Mouse (Mus musculus) gastrocnemius, adult 2 months (tissue): ENCODE measurements at regions not wholly inside any gene's neighbourhood (a gene's known extent, or its start where the extent isn't known, plus 50 kb on each side); places are given as distances from the start of the nearest gene placed in this dataset.
A peak's percentile ranks its signal among the peaks of the same experiment; 100 is the strongest.

Source experiments
- DNase-seq: peaks from one replicate; pipeline ENCODE4 v3.0.0; 2022
- H3K27ac ChIP-seq: fragments of 200-600 bp; 2 replicates; pipeline ENCODE4 v1.8.1; 2022; ENCODE audit warnings: mild to moderate bottlenecking
- H3K4me3 ChIP-seq: fragments of 200-600 bp; 2 replicates; pipeline ENCODE4 v1.8.1; 2022; ENCODE audit warnings: mild to moderate bottlenecking, moderate library complexity
- CTCF ChIP-seq: fragments of 200-600 bp; IDR thresholded peaks from 2 replicates; pipeline ENCODE4 v1.8.1; 2022; ENCODE audit warnings: antibody characterized with exemption, mild to moderate bottlenecking, moderate library complexity
- intact Hi-C: fragments of 180-260 bp; cut with DNase I; formaldehyde crosslinking; loops from one replicate; pipeline ENCODE4 v1.15.1; 2025

- DNase-seq = no peak
- Histone ChIP-seq H3K4me3 (no peak overlapping the region), H3K27ac (no peak overlapping the region)
- no peak for TF ChIP-seq CTCF
- intact Hi-C loops = no loop called here
Observed at GRCm38 (mm10) chr2:50810336-50811066, 338.4 kb downstream of the Rnd3 start.

GRCm38 (mm10) chr2:50809823-50810222, 339.1 kb downstream of the Rnd3 start:
- intact Hi-C loops = no loop called here
- no peak overlapping the region for H3K27ac ChIP-seq
- no peak for DNase-seq

DNA sequence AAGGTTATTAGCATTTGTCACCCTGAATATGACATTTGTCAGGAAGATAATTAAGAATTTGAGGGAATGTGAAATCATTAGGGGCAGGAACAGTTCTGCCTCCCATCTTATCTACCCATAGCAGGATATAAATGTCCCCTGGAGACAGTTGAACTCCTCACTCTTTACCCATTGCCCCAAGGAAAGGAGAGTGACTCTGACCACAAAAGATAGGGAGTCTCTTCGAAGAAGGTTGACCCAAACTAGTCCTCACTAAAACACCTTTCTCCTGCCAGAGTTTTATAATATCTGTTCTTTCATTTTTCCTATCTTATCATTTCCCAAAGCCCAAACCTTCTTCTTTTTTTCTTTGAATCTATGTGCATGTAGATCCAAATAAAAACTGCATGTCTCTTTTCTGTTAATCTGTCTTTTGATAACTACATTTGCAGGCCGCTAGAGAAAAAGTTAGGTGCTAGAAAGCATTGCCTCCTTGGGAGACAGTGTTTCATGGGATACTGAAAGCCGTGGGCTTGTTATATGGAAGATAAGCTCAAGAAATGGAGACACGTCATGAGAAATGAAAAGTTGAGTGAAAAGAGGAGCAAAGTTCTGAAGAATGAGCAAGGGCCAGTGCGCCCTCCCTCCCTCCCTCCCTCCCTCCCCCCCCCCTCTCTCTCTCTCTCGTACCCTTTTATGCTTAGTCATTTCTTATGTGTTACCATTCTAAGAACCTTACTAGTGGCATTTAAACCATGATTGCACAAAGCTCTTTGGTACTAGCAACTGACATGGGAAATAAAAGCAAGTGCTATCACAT, 341.6 kb downstream of the Rnd3 start:
- Histone ChIP-seq H3K4me3 (no peak overlapping the region), H3K27ac (no peak overlapping the region)
- no peak for TF ChIP-seq CTCF
- intact Hi-C loops = no loop called here
- no peak for DNase-seq

More at GRCm38 (mm10) chr2:50809823-50810222, 339.1 kb downstream of the Rnd3 start:
- H3K4me3 ChIP-seq = no peak overlapping the region
- TF ChIP-seq CTCF = no peak

DNA sequence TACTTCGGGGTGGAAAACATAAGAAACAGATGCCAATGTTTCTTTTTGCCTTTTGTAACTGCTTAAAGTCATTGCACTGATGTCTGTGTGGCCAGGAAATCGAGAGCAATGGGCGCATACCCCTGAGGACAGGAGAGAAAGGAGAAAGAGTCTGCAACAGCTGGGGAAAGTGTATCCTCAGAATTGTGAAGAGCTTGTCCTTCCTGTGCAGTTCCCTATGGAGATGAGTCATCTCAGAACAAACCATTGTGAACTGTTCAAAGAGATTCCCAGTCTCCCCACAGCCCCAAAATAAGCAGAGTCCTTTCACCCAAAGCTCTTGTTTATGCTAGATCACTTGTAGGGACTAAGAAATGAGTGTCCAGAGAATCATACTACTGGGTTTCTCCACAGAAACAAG, 343.3 kb downstream of the Rnd3 start:
- H3K4me3 ChIP-seq = no peak overlapping the region
- H3K27ac ChIP-seq = peak overlapping the region; percentile 31; the same call in 1 of the 2 replicates
- TF ChIP-seq CTCF = no peak
- intact Hi-C loops = no loop called here
- DNase-seq = no peak

DNA sequence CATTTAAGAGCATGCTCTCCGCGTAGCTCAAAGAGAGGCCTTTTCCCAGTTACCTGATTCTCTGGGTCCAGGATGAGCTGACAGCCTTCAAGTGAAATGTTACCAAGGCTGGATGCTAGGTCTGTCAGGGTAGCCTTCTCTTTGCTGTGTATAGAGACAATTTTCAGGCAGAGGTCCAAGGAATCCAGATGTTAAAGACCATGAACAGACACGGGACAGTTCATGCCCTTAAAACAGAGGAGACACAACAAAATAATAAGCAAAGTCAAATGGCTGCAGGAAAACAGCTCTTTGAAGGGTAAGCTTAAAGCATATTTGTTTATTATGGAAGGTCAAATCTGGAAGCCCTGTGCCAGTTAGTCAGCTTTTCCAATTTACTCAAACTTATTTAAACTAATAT, 352.8 kb downstream of the Rnd3 start:
- no peak for TF ChIP-seq CTCF
- no peak overlapping the region for H3K4me3 ChIP-seq
- intact Hi-C loops = no loop called here
- no peak for DNase-seq
- H3K27ac ChIP-seq = no peak overlapping the region

- intact Hi-C loops = no loop called here
- peak; percentile 36 for DNase-seq
- Histone ChIP-seq H3K27ac (peak overlapping the region; percentile 70), H3K4me3 (no peak overlapping the region)
- TF ChIP-seq CTCF = no peak
Observed at GRCm38 (mm10) chr2:50793616-50794015, 355.3 kb downstream of the Rnd3 start.

- TF ChIP-seq CTCF = no peak
- DNase-seq = no peak
- Histone ChIP-seq H3K27ac (peak overlapping the region; percentile 70), H3K4me3 (no peak overlapping the region)
- intact Hi-C loops = no loop called here
Observed at GRCm38 (mm10) chr2:50793067-50793466, 355.8 kb downstream of the Rnd3 start.

DNA sequence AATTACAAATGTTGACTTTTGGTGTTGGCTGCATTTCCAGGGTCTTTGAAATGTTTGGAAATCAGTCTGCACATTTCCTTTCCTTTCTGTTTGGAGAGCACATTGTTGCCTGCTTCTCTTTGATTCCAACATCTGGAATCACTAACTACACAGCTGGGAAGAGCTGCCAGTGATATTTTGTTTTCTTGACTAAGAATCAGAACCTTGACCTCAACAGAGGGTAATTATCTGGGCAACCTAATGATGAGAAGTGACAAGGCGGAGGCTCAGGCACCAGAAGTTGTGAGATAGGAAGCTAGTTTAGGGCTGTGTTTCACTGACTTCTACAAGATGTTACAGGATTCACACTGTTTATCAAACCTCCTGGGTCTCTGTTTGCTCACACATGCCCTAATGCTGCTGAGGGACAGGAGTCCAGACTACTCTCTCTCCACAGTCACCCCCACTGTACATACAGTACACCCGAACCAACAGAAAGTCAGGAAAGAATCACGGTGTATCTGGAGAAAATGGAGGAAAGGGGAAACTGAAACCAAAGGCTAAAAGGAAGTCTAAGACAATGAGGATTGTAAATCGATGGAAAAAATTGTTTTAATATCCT, 359.8 kb downstream of the Rnd3 start:
- Histone ChIP-seq H3K27ac (peak overlapping the region; percentile 75), H3K4me3 (no peak overlapping the region; the same call in 1 of the 2 replicates)
- no peak for TF ChIP-seq CTCF
- DNase-seq = peak; percentile 16
- intact Hi-C loops = no loop called here

DNA sequence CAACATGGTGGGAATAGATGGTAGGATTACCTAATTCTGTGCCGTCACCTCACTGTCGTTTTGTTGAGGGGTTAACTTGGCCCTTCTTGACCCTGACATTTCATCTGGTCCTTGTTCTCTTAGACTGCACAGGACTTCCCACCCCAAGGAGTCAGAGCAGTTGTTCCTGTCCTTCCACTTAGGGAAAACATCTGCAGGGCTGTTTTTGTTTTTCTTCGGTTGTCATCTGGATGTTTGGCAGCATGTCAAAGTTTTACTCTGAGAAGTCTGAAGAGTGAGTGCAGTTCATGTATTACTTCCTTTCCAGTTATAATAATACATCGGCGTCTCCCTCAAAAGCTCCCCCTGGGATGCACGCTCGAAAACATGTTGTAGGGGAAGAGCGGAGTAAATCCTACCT, 376.8 kb downstream of the Rnd3 start:
- H3K4me3 ChIP-seq = no peak overlapping the region
- peak; percentile 40 for DNase-seq
- intact Hi-C loops = no loop called here
- no peak for TF ChIP-seq CTCF
- H3K27ac ChIP-seq = peak overlapping the region; percentile 70

DNA sequence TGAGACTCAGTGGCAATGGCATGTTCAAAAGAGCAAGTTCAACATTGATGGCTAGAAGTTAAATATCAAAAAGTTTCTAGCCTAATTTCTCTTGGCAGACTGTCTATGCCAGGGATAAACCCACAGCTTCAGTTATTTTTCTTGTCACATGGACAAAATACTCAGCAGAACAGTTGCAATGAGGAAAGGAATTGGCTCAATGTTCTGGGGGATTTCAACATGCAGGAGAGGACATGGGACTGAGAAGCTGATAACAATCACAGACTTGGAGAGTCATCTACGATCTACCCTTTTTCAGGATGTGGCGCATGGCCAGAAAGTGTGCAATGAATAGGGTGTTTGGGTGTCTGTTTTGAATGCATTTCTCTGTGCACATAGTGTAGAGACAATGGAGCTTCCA, 389.9 kb downstream of the Rnd3 start:
- TF ChIP-seq CTCF = no peak
- no peak overlapping the region for H3K4me3 ChIP-seq
- DNase-seq = no peak
- H3K27ac ChIP-seq = no peak overlapping the region
- intact Hi-C loops = no loop called here

DNA sequence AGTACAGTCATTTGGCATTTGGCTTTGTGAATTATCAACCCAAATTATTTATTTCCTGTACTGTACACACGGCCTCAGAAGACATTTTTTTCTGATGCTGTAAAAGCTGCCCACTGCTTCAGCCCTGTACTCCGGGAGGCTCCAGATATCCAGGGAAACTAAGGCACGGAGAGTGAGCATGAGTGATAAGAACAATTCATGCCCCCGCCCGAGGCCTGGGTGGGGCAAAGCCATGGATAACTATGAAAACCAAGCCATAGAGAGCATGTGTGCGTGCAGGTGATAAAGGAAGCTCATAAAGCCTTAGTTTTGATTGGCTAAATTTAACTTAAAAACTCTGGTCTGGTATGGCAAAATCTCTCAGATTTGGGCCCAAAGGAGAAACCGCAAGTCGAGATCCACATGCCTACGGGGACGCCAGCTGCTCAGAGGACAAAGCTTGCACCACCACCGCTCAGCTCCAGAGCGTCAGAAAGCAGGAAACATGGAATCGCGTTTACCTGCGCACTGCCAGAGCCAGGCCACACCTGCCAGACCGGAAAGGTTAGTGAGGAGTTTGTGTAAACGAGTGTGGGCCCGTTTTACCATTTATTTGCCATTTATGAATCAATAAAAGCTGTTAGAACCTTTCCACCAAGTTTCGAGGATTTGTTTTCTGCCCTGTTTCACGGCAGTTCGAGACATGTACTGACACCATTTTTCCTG, 390.9 kb downstream of the Rnd3 start:
- DNase-seq = no peak
- H3K27ac ChIP-seq = no peak overlapping the region
- intact Hi-C loops = no loop called here
- no peak overlapping the region for H3K4me3 ChIP-seq
- TF ChIP-seq CTCF = no peak

DNA sequence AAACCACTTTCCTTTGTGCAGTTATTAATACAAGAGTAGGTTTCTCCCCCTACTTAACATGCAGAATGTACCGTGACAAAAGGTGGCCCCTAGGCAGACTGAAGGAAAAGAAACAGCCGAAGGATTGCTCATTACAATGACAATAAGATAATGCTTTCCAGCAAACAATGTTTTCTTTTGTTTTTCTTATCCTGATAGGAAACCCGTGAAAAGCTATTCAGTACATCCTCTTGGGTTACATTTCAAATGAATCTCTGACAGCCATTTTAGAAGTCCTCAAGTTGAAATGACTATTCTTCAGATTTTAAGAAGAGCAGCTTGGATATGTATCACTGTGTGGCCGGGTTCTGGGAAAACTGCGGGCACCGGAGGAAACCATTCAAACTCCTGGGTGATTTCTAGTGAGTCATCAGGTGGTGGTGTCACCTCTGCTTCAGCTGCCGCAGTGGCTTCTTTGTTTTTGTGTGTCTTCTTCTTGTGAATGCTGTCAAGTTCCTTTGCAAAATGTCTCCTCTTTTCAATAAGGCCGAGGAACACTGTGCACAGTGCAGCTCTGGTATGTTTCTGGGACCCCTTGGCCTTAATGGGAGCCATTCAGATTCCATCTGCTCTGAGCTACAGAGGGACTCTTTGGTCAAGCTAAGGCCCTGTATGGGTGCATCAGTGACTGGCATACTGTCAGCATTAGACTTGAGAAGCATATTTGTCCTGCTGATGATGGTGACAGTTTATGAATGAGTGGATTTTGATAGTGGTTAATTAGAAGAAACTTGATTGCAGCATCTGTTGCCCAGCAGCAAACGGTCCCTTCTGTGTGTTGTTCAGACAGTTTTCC, 393.1 kb downstream of the Rnd3 start:
- H3K4me3 ChIP-seq = no peak overlapping the region
- TF ChIP-seq CTCF = no peak
- H3K27ac ChIP-seq = no peak overlapping the region
- no peak for DNase-seq
- intact Hi-C loops = no loop called here
